Mouse (Mus musculus) midbrain, embryonic 13.5 days (tissue): ENCODE results near the gene Apob. TPM values are rescaled to one million over a fixed set of nuclear protein-coding genes. Genes with fewer than 3 reads are reported as not detected.
"Not testable (repeated sequence)": the region's sequence is repeated elsewhere in the genome, so short reads cannot be mapped to it uniquely, and the experiment has no call there.

Experiments
- ATAC-seq: fragments of 200-750 bp; cut with Nextera tagmentation; 2 replicates; pipeline ENCODE4 v1.8.0; 2017; ENCODE audit warnings: mild to moderate bottlenecking, moderate TSS enrichment, moderate library complexity
- H3K27ac ChIP-seq: fragments of 300-500 bp; sonication (generic); 2 replicates; pipeline ENCODE4 v1.5.1; 2015; ENCODE audit warnings: inconsistent platforms, mild to moderate bottlenecking, moderate library complexity
- H3K27me3 ChIP-seq: fragments of 300-500 bp; sonication (generic); 2 replicates; pipeline ENCODE4 v1.6.1; 2015; ENCODE audit warnings: mild to moderate bottlenecking, inconsistent platforms
- H3K36me3 ChIP-seq: fragments of 300-500 bp; sonication (generic); 2 replicates; pipeline ENCODE4 v1.6.1; 2015; ENCODE audit warnings: mild to moderate bottlenecking, inconsistent platforms
- H3K4me1 ChIP-seq: fragments of 300-500 bp; sonication (generic); replicated peaks from 2 replicates; pipeline ENCODE4 v1.6.1; 2015; ENCODE audit warnings: inconsistent platforms
- H3K4me2 ChIP-seq: fragments of 300-500 bp; sonication (generic); replicated peaks from 2 replicates; pipeline ENCODE4 v1.6.1; 2015; ENCODE audit warnings: moderate library complexity, mild to moderate bottlenecking, inconsistent platforms
- H3K4me3 ChIP-seq: fragments of 300-500 bp; sonication (generic); replicated peaks from 2 replicates; pipeline ENCODE4 v1.5.1; 2015; ENCODE audit warnings: mild to moderate bottlenecking, inconsistent platforms
- H3K9ac ChIP-seq: fragments of 300-500 bp; sonication (generic); replicated peaks from 2 replicates; pipeline ENCODE4 v1.6.1; 2015; ENCODE audit warnings: mild to moderate bottlenecking, inconsistent platforms
- H3K9me3 ChIP-seq: fragments of 300-500 bp; sonication (generic); 2 replicates; pipeline ENCODE4 v1.6.1; 2016; ENCODE audit warnings: mild to moderate bottlenecking, inconsistent platforms
- WGBS: fragments of 180-500 bp; shearing (Covaris S2); methylation state at CpG from one replicate; pipeline ENCODE4 v1.1.7; 2015; 5-methylcytosine and 5-hydroxymethylcytosine counted together
- polyA plus RNA-seq: library from polyadenylated mRNA; unstranded; fragments of >200 nt; fragmentation: Nextera tagmentation; extraction: Ambion mirVana; gene quantifications from 2 replicates; pipeline ENCODE4 v1.2.1, GENCODE M21; 2015

The Apob gene
- polyA plus RNA-seq, 1 experiment from 2014 or later, result 0.01 TPM

DNA sequence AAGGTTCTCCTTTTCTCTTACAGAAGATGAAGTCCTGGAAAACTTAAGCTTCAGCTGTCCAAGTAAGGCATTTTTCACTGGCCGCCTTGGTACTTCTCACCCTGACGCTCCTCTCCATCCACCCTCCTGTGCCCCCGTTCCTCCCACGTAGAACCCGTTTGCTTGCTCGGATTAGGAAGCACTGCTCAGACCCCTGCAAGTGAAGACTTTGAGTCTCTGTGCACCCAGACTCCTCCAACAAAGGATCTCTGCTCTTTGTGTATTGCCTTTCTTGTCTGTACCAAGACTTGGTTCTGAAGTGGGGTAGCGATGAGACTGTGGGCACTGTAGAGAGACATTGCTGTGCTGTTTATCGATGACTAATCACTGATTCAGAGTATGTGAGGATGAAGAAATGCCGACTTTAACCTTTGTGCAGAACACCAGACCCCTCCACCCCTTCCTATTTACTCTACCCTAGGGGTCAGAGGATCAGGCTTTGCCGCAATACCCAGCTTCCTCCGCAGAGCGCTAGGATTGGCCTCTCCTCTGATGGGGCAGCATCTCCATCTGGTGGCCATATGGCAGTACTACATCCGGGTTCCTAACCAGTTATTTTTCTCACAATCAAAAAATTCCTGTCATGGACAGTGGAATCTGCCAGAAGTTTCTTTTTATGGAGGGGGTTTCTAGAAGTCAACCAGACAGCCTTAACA, 889 bp downstream of the Apob start:
- Histone ChIP-seq H3K4me2 (peak overlapping the region; percentile 25; the same call in 1 of the 2 replicates), H3K9ac (no peak overlapping the region), H3K4me3 (no peak overlapping the region), H3K27ac (no peak overlapping the region), H3K27me3 (no peaks in the 10 kb centered on the region), H3K9me3 (no peaks in the 10 kb centered on the region), H3K4me1 (peaks cover 5% of the 10 kb centered on the region; the same call in 1 of the 2 replicates), H3K36me3 (no peaks in the 10 kb centered on the region)
- ATAC-seq, result peak; percentile 88
- 40% methylated on average over 13 of the region's 13 CpGs for whole genome bisulfite sequencing

DNA sequence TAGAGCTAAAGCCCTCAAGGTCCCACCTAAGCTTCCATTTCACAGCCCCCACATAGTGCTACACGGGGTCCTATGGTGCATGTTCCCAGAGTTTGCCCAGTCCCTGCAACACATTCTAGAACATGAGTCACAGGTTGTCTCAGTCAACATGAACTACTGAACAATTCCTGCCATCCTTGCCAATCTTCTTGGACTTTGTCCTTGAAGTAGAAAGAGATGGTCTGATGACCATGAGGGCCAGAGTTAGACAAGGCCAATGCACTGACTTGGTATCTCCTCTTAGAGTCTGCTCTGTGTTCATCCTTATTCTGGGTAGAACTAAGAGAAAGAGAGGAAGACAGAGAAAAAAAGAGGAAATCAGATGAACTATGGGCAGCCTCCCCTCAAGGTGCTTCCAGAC, 7.0 kb downstream of the Apob start:
- ATAC-seq, result no peak
- Histone ChIP-seq H3K27ac (no peak overlapping the region), H3K9me3 (no peaks in the 10 kb centered on the region), H3K9ac (no peak overlapping the region), H3K4me1 (no peaks in the 10 kb centered on the region), H3K27me3 (no peaks in the 10 kb centered on the region), H3K4me3 (no peak overlapping the region), H3K4me2 (no peak overlapping the region), H3K36me3 (no peaks in the 10 kb centered on the region)
- WGBS, result 86% methylated on average over 1 of the region's 1 CpGs

DNA sequence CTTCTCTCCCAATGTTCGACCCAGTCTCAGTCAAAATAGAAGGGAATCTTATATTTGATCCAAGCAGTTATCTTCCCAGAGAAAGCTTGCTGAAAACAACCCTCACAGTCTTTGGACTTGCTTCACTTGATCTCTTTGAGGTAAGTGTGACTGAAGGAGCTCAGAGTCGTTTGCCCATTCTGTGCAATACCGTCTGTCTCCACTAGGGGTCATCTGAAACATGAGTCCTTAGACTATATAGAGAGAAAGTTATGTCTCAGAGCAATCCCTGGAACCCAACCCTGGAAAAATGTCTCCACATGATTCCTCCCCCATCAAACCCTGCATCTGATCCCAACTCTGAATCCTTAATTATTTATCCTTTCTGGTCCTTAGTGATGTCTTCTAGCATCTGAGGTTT, 13.4 kb downstream of the Apob start:
- peak; percentile 40; the same call in 1 of the 2 replicates for ATAC-seq
- H3K9me3 ChIP-seq, result no peaks in the 10 kb centered on the region
- no peaks in the 10 kb centered on the region for H3K27me3 ChIP-seq
- 11% methylated on average over 3 of the region's 3 CpGs for WGBS
- H3K9ac ChIP-seq, result no peak overlapping the region
- no peak overlapping the region for H3K4me3 ChIP-seq
- no peak overlapping the region for H3K27ac ChIP-seq
- H3K4me1 ChIP-seq, result no peaks in the 10 kb centered on the region
- H3K4me2 ChIP-seq, result no peak overlapping the region
- no peaks in the 10 kb centered on the region for H3K36me3 ChIP-seq

DNA sequence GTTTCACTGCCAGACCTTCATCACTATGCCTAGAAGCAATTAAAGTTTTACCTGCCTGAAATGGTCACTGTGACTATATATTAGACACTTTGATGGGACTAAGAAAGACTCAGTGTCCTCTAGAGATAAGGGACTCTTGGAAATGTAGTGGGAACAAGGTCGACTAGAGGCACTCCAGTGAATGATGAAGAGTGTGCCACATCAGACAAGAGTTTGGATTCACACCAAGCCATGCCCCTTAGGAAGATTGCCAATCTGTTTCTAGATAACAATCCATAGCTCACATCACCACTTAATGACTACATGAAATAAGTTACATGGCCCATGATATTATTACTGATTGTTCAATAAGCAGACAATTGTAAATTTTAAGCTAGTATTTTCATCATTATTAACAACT, 14.1 kb downstream of the Apob start:
- WGBS, result 38% methylated on average over 1 of the region's 1 CpGs
- no peaks in the 10 kb centered on the region for H3K36me3 ChIP-seq
- no peak overlapping the region for H3K4me3 ChIP-seq

DNA sequence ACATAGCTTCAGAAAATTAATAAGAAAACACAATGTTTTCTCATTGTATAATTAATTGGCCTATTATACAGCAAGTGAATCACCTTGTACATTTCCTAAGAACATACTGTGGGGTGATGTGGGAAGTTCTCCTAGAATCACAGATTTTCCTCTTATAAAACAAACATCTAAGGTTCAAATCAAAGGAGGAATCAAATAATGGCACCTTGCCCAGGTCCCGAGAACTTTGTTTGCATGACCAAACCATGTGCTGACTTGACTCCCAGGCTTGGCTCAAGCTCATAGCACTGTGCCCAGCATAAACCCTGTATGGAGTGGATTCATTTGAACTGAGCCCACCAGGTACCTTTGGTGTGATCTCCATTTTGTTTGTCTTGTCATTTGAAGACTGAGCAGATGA, 43.5 kb downstream of the Apob start:
- H3K36me3 ChIP-seq, result no peaks in the 10 kb centered on the region
- no peaks in the 10 kb centered on the region for H3K4me1 ChIP-seq
- ATAC-seq, result no peak
- WGBS, result 79% methylated on average over 1 of the region's 1 CpGs
- no peaks in the 10 kb centered on the region for H3K9me3 ChIP-seq
- no peaks in the 10 kb centered on the region for H3K27me3 ChIP-seq
- no peak overlapping the region for H3K4me2 ChIP-seq
- H3K9ac ChIP-seq, result no peak overlapping the region
- no peak overlapping the region for H3K27ac ChIP-seq
- no peak overlapping the region for H3K4me3 ChIP-seq

More for the DNA sequence above, 14.1 kb downstream of the Apob start:
- Histone ChIP-seq H3K27me3 (no peaks in the 10 kb centered on the region), H3K9ac (no peak overlapping the region), H3K27ac (no peak overlapping the region), H3K9me3 (no peaks in the 10 kb centered on the region), H3K4me1 (no peaks in the 10 kb centered on the region), H3K4me2 (no peak overlapping the region)
- no peak for ATAC-seq

DNA sequence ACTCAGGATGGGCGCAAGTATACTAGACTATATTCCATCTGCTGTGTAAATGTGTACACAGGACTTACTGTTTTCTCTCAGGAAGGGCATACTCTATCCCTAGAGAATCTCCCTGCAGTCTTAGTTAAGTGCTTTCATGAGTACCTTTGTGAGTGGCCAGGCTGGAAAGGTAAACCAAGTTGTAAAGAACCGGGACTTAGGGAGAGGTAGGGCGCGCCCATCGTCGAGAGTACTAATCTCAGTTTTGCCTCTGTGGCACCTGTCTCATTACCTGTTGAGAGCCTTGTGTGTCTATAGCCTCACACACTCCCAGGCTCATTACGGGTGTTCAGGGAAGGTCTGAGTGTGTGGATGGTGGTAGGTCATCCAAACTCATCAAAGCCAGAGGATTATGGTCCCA, 52.1 kb downstream of the Apob start:
- no peak overlapping the region for H3K4me2 ChIP-seq
- no peaks in the 10 kb centered on the region for H3K9me3 ChIP-seq
- ATAC-seq, result no peak
- no peaks in the 10 kb centered on the region for H3K36me3 ChIP-seq
- H3K9ac ChIP-seq, result no peak overlapping the region
- H3K4me3 ChIP-seq, result no peak overlapping the region
- 96% methylated on average over 7 of the region's 7 CpGs for WGBS
- peaks cover 11% of the 10 kb centered on the region for H3K4me1 ChIP-seq
- no peak overlapping the region for H3K27ac ChIP-seq
- H3K27me3 ChIP-seq, result peaks cover 53% of the 10 kb centered on the region

DNA sequence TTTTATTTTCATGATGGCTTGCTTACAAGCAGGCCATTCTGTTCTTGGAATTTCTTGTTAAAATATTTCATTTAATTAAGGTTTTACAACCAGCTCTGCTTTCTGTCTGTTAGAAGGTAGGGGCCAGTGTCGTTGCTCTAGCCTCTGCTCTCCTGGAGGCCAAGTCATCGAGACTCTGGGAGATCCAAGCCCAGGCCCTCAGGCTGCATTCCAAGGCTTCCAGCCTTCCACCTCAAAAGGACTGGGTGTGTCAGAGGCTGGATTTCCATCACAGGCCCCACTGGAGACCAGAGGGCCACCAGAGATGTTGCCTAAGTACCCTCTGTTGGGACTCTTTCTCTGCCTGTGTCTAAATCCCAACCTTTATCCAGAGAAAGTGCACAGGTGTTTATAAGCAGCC, 52.6 kb downstream of the Apob start:
- no peak for ATAC-seq

DNA sequence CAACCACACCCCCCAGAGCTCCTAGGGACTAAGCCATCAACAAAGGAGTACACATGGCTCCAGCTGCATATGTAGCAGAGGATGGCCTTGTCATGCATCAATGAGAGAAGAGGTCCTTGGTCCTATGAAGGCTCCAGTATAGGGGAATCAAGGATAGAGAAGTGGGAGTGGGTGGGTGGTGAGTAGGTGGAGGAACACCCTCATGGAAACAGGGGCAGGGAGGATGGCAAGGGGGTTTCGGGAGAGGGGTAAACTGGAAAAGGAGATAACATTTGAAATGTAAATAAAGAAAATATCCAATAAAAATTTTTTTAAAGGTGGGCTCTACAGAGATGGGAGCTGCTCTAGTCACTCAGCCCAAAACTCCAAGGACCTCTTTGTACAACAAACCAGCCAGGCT, 53.7 kb downstream of the Apob start:
- not testable (repeated sequence) for ATAC-seq, H3K4me3 ChIP-seq
- 79% methylated on average over 1 of the region's 1 CpGs for WGBS

More for the DNA sequence above, 52.6 kb downstream of the Apob start:
- WGBS, result 71% methylated on average over 2 of the region's 2 CpGs
- Histone ChIP-seq H3K36me3 (no peaks in the 10 kb centered on the region), H3K4me1 (peaks cover 11% of the 10 kb centered on the region), H3K4me3 (no peak overlapping the region), H3K9ac (no peak overlapping the region), H3K27ac (no peak overlapping the region), H3K27me3 (peaks cover 58% of the 10 kb centered on the region), H3K9me3 (no peaks in the 10 kb centered on the region), H3K4me2 (no peak overlapping the region)

DNA sequence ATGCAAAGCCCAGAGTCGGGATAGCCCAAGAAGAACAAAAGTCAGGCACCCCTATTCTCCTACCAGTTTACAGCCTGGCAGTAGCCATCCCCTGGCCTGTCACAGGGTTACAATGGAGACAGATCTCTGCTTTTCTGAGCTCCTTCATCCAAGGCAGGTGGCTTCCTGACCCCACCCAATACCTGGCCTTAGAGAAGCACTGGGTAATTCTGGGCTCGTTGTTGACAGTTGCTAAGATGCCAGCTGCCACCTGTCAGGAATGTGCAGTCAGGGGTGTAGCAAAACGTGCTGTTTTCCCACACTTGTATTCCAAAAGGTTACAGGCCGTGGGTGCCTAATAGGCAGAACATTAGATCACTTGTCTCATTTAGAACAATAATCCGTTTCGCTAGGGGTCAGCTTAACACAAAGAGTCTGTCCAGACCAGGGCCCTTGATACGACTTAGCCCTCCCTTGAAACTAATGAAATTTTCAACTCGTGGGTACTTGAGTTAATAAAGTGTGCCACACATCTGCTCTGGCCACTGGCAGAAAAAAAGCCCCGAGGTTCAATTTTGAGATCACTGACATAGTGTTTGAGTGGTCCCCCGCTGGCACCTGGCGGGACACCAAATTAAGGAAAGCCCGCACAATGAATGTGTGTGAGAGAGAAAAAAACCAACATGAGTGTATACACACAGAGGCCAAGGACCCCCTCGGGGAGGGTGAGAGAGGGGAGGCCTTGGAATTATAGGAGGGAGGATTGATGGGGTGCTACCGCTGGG, 54.3 kb downstream of the Apob start:
- WGBS, result 8% methylated on average over 14 of the region's 14 CpGs
- H3K4me1 ChIP-seq, result peaks cover 11% of the 10 kb centered on the region
- no peak overlapping the region for H3K27ac ChIP-seq
- no peak overlapping the region for H3K4me2 ChIP-seq
- no peaks in the 10 kb centered on the region for H3K36me3 ChIP-seq
- peaks cover 72% of the 10 kb centered on the region for H3K27me3 ChIP-seq
- no peaks in the 10 kb centered on the region for H3K9me3 ChIP-seq
- H3K4me3 ChIP-seq, result no peak overlapping the region
- H3K9ac ChIP-seq, result no peak overlapping the region
- ATAC-seq, result peak; percentile 91

More for the DNA sequence above, 53.7 kb downstream of the Apob start:
- peaks cover 70% of the 10 kb centered on the region for H3K27me3 ChIP-seq
- not testable (repeated sequence) for H3K36me3 ChIP-seq, H3K27ac ChIP-seq, H3K9ac ChIP-seq, H3K4me2 ChIP-seq, H3K9me3 ChIP-seq
- H3K4me1 ChIP-seq, result peaks cover 11% of the 10 kb centered on the region

DNA sequence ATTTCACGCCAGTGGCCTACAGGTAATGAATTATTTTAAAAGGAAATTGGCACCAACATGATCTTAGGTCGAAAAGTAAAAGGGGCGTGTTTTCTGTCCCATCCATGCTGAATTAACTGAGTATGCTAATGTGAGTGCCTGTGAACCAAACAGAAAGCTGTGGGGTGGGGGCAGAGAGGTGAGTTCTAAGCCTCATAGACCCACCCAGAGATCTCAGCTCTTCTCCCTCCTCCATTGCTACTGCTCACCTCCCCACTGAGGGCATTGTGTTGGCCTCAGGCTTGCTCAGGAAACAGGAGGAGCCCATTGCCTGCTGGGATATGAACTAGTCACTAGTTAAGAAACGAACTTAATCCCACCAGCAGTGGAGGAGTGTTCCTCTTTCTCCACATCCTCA, 54.9 kb downstream of the Apob start:
- H3K4me3 ChIP-seq, result no peak overlapping the region
- no peak overlapping the region for H3K4me2 ChIP-seq
- H3K4me1 ChIP-seq, result peaks cover 11% of the 10 kb centered on the region
- no peak overlapping the region for H3K27ac ChIP-seq
- H3K36me3 ChIP-seq, result no peaks in the 10 kb centered on the region
- WGBS, result 12% methylated on average over 4 of the region's 4 CpGs
- H3K9ac ChIP-seq, result no peak overlapping the region
- H3K9me3 ChIP-seq, result no peaks in the 10 kb centered on the region
- ATAC-seq, result peak; percentile 68
- peaks cover 72% of the 10 kb centered on the region for H3K27me3 ChIP-seq

DNA sequence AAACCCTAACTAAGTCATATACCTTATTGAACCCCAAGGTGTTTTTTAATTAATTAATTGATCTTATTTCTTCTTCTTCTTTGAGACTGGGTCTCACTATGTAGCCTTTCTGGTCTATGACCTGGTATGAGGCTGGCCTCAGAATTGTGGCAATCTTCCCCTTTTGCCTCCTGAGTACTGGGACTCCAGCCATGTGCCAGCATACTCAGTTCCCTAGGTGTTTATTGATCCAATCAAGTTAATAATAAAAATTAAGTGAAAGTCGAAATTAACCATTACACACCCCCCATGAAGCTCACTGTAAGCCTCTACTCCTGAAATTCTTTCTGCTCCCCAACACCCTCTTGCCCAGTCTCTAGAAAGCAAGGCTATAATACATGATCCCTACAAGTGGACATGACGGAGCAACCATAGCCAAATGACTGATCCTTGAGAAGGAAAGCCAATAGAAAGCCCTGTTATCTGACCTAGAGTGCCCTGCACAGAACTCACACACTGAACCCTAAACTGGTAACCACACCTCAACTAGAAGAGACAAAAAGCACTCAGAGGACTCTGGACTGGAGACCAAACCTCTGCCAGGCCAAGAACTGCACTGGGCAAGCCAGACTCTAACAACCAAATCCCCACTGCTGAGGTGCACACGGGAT, 60.8 kb downstream of the Apob start:
- Histone ChIP-seq H3K9me3 (no peaks in the 10 kb centered on the region), H3K27me3 (peaks cover 37% of the 10 kb centered on the region), H3K36me3 (no peaks in the 10 kb centered on the region), H3K4me3 (no peak overlapping the region), H3K27ac (no peak overlapping the region), H3K4me1 (no peaks in the 10 kb centered on the region), H3K9ac (no peak overlapping the region), H3K4me2 (no peak overlapping the region)
- no peak for ATAC-seq
- 87% methylated on average over 3 of the region's 3 CpGs for WGBS
